Comparison of ENCODE assay signal across 8 mouse cellular contexts in the genomic region with DNA sequence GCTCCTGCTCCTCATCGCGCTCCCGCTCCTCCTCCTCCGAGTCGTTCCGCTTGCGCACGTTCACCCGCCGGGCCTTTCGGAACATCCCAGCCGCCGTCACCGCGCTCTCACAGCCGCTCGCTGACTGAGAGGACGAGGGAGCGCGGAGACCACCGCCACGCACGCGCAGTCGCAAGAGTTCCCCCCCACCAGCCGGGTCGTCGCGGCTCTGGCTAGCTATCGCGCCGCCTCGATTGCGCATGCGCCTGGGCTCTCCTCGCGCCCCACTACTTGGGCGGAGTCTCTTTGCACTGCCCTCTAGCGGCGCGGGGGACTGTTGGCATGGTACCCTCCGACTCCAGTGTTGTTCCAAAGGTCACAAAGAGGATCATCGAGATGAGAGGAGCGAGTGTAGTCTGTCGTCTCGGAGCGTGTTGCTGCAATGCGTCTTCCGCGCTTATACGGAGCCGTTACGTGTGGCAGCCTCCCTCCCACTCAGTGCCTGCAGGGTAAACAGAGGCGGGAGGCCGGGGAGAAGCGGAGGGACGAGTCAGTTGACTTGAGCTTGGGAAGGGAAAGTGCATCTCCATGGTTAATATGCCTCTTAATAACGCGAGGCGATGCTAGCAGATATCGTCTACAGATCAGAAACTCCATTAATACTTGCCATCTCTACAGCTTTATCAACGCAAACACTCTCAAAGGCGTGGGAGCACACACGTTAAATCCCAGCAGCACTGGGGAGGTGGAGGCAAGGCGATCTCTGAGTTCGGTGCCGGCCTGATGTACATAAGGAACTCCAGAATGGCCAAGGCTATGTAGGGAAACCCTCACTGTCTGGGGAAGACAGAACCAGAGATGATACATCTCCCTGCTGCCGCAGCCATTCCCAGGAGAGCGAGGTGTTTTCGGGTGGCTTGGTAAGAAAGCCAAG. TPM values are rescaled to one million over a fixed set of nuclear protein-coding genes. Genes with fewer than 3 reads are reported as not detected.
A peak's percentile ranks its signal among the peaks of the same experiment; 100 is the strongest.
DNase-seq lines count a peak whose midpoint lies in the region; ATAC-seq and TF ChIP-seq lines count a peak whose summit lies in the region.

A gene (minus strand): TSS at position 274 of the 913 bp plus-strand sequence.

- 2% methylated on average over 70 of the region's 70 CpGs for WGBS in forebrain, embryonic 11.5 days
- WGBS in heart, embryonic 16.5 days, result under 1% methylated on average over 65 of the region's 70 CpGs
- WGBS in liver, embryonic 15.5 days (ENCODE audit: insufficient replicate concordance), result 2% methylated on average over 70 of the region's 70 CpGs
- WGBS in neural tube, embryonic 12.5 days, result 2% methylated on average over 70 of the region's 70 CpGs

- peaks cover 34% of the 10 kb centered on the region for H3K79me2 ChIP-seq in CH12.LX (replicated peaks; ENCODE audit: control insufficient read depth, extremely low read depth, insufficient read depth, poor library complexity, severe bottlenecking)

- peak within 1 kb of the TSS; percentile 74 for H3K27ac ChIP-seq in CH12.LX (ENCODE audit: insufficient read depth, low read depth)
- peak within 1 kb of the TSS; percentile 94 for H3K27ac ChIP-seq in forebrain, embryonic 11.5 days (ENCODE audit: low read depth, low read length)
- peak within 1 kb of the TSS; percentile 97 for H3K27ac ChIP-seq in heart, embryonic 16.5 days (ENCODE audit: low read length)
- peak within 1 kb of the TSS; percentile 92 for H3K27ac ChIP-seq in liver, embryonic 15.5 days (replicated peaks)
- H3K27ac ChIP-seq in neural tube, embryonic 12.5 days, result peak within 1 kb of the TSS; percentile 92

- peak within 1 kb of the TSS; percentile 76 to 98 (median 89) for H3K4me3 ChIP-seq in CH12.LX (replicated peaks in 1 of 3; ENCODE audit: low read depth in 2 of 3, low read length in 2 of 3, poor library complexity in 1 of 3)
- H3K4me3 ChIP-seq in forebrain, embryonic 11.5 days (ENCODE audit: low read depth, low read length), result peak within 1 kb of the TSS; percentile 98
- H3K4me3 ChIP-seq in heart, embryonic 16.5 days (ENCODE audit: low read length), result peak within 1 kb of the TSS; percentile 98
- H3K4me3 ChIP-seq in liver, embryonic 15.5 days (replicated peaks), result peak within 1 kb of the TSS; percentile 92
- peak within 1 kb of the TSS; percentile 95 for H3K4me3 ChIP-seq in neural tube, embryonic 12.5 days

- TF ChIP-seq EP300 in CH12.LX (IDR thresholded peaks at IDR 0.05; ENCODE audit: low read length), result no peak

- ATAC-seq in forebrain, embryonic 11.5 days (replicated peaks; ENCODE audit: low FRiP score), result peak; percentile 98
- ATAC-seq in heart, embryonic 16.5 days (replicated peaks; ENCODE audit: extremely low read depth, insufficient read depth, low FRiP score), result peak; percentile 96
- ATAC-seq in liver, embryonic 15.5 days (ENCODE audit: insufficient read depth), result peak; percentile 98
- ATAC-seq in neural tube, embryonic 12.5 days (ENCODE audit: low FRiP score, low read depth), result peak; percentile 97

- dilution Hi-C loops in CH12.LX (cut with MboI; ENCODE audit: extremely low pct_ligation_motif_present, extremely low pct_unique_long_range_greater_than_20kb, low sequenced_read_pairs), result no loop called here

- peaks cover 25% of the 10 kb centered on the region for H3K27me3 ChIP-seq in CH12.LX (replicated peaks)
- no peaks in the 10 kb centered on the region for H3K27me3 ChIP-seq in forebrain, embryonic 11.5 days (ENCODE audit: control insufficient read depth, insufficient read depth, low read length)
- no peaks in the 10 kb centered on the region for H3K27me3 ChIP-seq in heart, embryonic 16.5 days (ENCODE audit: control insufficient read depth, insufficient read depth, low read length)
- H3K27me3 ChIP-seq in liver, embryonic 15.5 days, result peaks cover 11% of the 10 kb centered on the region; the same call in 1 of the 2 replicates
- no peaks in the 10 kb centered on the region for H3K27me3 ChIP-seq in neural tube, embryonic 12.5 days (replicated peaks)

- no peak; the same call in 1 of the 2 replicates for TF ChIP-seq RAD21 in CH12.LX (IDR thresholded peaks at IDR 0.05; ENCODE audit: low read depth, low read length)

- H3K9ac ChIP-seq in CH12.LX (ENCODE audit: insufficient read depth, low read depth), result peak within 1 kb of the TSS; percentile 88
- peak within 1 kb of the TSS; percentile 94 for H3K9ac ChIP-seq in forebrain, embryonic 11.5 days (ENCODE audit: low read length)
- peak within 1 kb of the TSS; percentile 98 for H3K9ac ChIP-seq in heart, embryonic 16.5 days (ENCODE audit: low read length)
- peak within 1 kb of the TSS; percentile 96 for H3K9ac ChIP-seq in liver, embryonic 15.5 days
- peak within 1 kb of the TSS; percentile 97 for H3K9ac ChIP-seq in neural tube, embryonic 12.5 days

- peak; percentile 98 for TF ChIP-seq POLR2A in CH12.LX (IDR thresholded peaks at IDR 0.05; ENCODE audit: low read depth, low read length)

- peak within 1 kb of the TSS; percentile 68 for H3K4me2 ChIP-seq in CH12.LX (ENCODE audit: insufficient read depth, low read depth, poor library complexity, severe bottlenecking)
- peak within 1 kb of the TSS; percentile 74 for H3K4me2 ChIP-seq in forebrain, embryonic 11.5 days (ENCODE audit: low read depth, low read length, severe bottlenecking)
- H3K4me2 ChIP-seq in heart, embryonic 16.5 days (ENCODE audit: low read depth, low read length), result peak within 1 kb of the TSS; percentile 89
- peak within 1 kb of the TSS; percentile 87 for H3K4me2 ChIP-seq in liver, embryonic 15.5 days
- H3K4me2 ChIP-seq in neural tube, embryonic 12.5 days (replicated peaks), result peak within 1 kb of the TSS; percentile 71

- no peaks in the 10 kb centered on the region for H3K9me3 ChIP-seq in CH12.LX (replicated peaks; ENCODE audit: low read length)
- H3K9me3 ChIP-seq in forebrain, embryonic 11.5 days (ENCODE audit: control insufficient read depth, low read length), result no peaks in the 10 kb centered on the region
- H3K9me3 ChIP-seq in heart, embryonic 16.5 days (replicated peaks; ENCODE audit: control insufficient read depth, low read length), result no peaks in the 10 kb centered on the region
- H3K9me3 ChIP-seq in liver, embryonic 15.5 days (replicated peaks), result no peaks in the 10 kb centered on the region
- H3K9me3 ChIP-seq in neural tube, embryonic 12.5 days, result no peaks in the 10 kb centered on the region

- H3K4me1 ChIP-seq in CH12.LX (ENCODE audit: control insufficient read depth in 1 of 2, insufficient read depth in 2 of 2), result peaks cover 10 to 24% of the 10 kb centered on the region in 2 experiments; a peak in 3 of 4 replicates
- H3K4me1 ChIP-seq in forebrain, embryonic 11.5 days (replicated peaks; ENCODE audit: control insufficient read depth, insufficient read depth, low read length), result peaks cover 2% of the 10 kb centered on the region; the same call in 1 of the 2 replicates
- peaks cover 11% of the 10 kb centered on the region for H3K4me1 ChIP-seq in heart, embryonic 16.5 days (ENCODE audit: control insufficient read depth, insufficient read depth, low read length)
- peaks cover 37% of the 10 kb centered on the region for H3K4me1 ChIP-seq in liver, embryonic 15.5 days (replicated peaks)
- H3K4me1 ChIP-seq in neural tube, embryonic 12.5 days, result peaks cover 8% of the 10 kb centered on the region

- peak; percentile 77 to 96 for TF ChIP-seq CTCF in CH12.LX (conservative IDR thresholded peaks at IDR 0.05 in 1 of 2, IDR thresholded peaks at IDR 0.05 in 1 of 2; ENCODE audit: low read depth in 2 of 2, low read length in 2 of 2)

- in situ Hi-C loops in CH12.LX (cut with MboI; ENCODE audit: low pct_ligation_motif_present, low pct_unique_long_range_greater_than_20kb, low sequenced_read_pairs), result loop anchor here (10.0 kb wide), 1 partner anchor 110 kb away; a partner anchor contains a TSS

- peak; percentile 100 for DNase-seq in CH12.LX (ENCODE audit: extremely low read depth)
- peak; percentile 99 for DNase-seq in c-Kit-positive CD71-positive TER-119-negative erythroid progenitor cells, embryonic 14.5 days (ENCODE audit: low read depth)
- peak; percentile 100 for DNase-seq in forebrain, embryonic 11.5 days (ENCODE audit: low spot score)
- DNase-seq in kidney, postnatal 36 days, result peak; percentile 98 to 99
- DNase-seq in telencephalon, adult 2 months (ENCODE audit: low read depth, low spot score), result peak; percentile 98

- H3K36me3 ChIP-seq in CH12.LX (replicated peaks in 1 of 2; ENCODE audit: control insufficient read depth in 1 of 2, insufficient read depth in 1 of 2, low read length in 1 of 2), result peaks cover 15 to 20% of the 10 kb centered on the region in 2 experiments
- no peaks in the 10 kb centered on the region; the same call in 1 of the 2 replicates for H3K36me3 ChIP-seq in forebrain, embryonic 11.5 days (ENCODE audit: control insufficient read depth, insufficient read depth, low read length)
- H3K36me3 ChIP-seq in heart, embryonic 16.5 days (ENCODE audit: control insufficient read depth, insufficient read depth), result no peaks in the 10 kb centered on the region; the same call in 1 of the 2 replicates
- peaks cover 24% of the 10 kb centered on the region for H3K36me3 ChIP-seq in liver, embryonic 15.5 days (replicated peaks)
- peaks cover 13% of the 10 kb centered on the region for H3K36me3 ChIP-seq in neural tube, embryonic 12.5 days

TF ChIP-seq in CH12.LX, 34 proteins besides CTCF, POLR2A, EP300 and RAD21 (continues in another document):
- TF ChIP-seq CHD1 (IDR thresholded peaks at IDR 0.05; ENCODE audit: low read depth, low read length) (no peak; the same call in 1 of the 2 replicates), NELFE (IDR thresholded peaks at IDR 0.05; ENCODE audit: low read depth, low read length) (peak; percentile 94), TBP (conservative IDR thresholded peaks at IDR 0.05; ENCODE audit: low read depth, low read length) (peak; percentile 94), JUND (conservative IDR thresholded peaks at IDR 0.05; ENCODE audit: low read depth, low read length) (no peak), SMC3 (IDR thresholded peaks at IDR 0.05; ENCODE audit: low read depth, low read length) (peak; percentile 26; the same call in 1 of the 2 replicates), MEF2A (IDR thresholded peaks at IDR 0.05; ENCODE audit: borderline replicate concordance, low read depth, low read length) (peak; percentile 86), SIN3A (IDR thresholded peaks at IDR 0.05; ENCODE audit: low read length) (peak; percentile 92), PAX5 (IDR thresholded peaks at IDR 0.05; ENCODE audit: low read length) (no peak), CHD2 (IDR thresholded peaks at IDR 0.05; ENCODE audit: low read length) (peak; percentile 40; the same call in 1 of the 2 replicates), HCFC1 (IDR thresholded peaks at IDR 0.05; ENCODE audit: low read depth, low read length) (peak; percentile 90), ELF1 (IDR thresholded peaks at IDR 0.05; ENCODE audit: low read depth, low read length) (peak; percentile 89)

RNA-seq across cellular contexts. Expression of the gene that starts here (rescaled TPM):
- total RNA-seq in CH12.LX (2012; rRNA removed), result 38.5 and 39.4 TPM in 2 replicates
- total RNA-seq in CH12.LX (2014; rRNA removed), result 74.4 and 96.9 TPM in 2 replicates
- 69.7 and 77.1 TPM in 2 replicates for polyA plus RNA-seq in CH12.LX (2012; ENCODE audit: insufficient read length, low read depth)
- polyA plus RNA-seq in forebrain, embryonic 11.5 days (2014; fragmentation: Nextera tagmentation; extraction: Ambion mirVana), result 93.0 and 109 TPM in 2 replicates
- polyA plus RNA-seq in heart, embryonic 16.5 days (2015; fragmentation: Nextera tagmentation; extraction: Ambion mirVana), result 40.6 and 43.4 TPM in 2 replicates
- polyA plus RNA-seq in liver, embryonic 15.5 days (2015; fragmentation: Nextera tagmentation; extraction: Ambion mirVana), result 16.3 and 17.0 TPM in 2 replicates
- polyA plus RNA-seq in neural tube, embryonic 12.5 days (2016; fragmentation: Nextera tagmentation; extraction: Ambion mirVana), result 88.3 and 111 TPM in 2 replicates

Comparison
In these comparisons a context has a peak if more than half of its experiments do, and no peak if none do; other contexts are left out.
1. Peak in every context shown above with its lines: DNase-seq, ATAC-seq, H3K4me3 ChIP-seq and H3K27ac ChIP-seq.